In the genomic region with DNA sequence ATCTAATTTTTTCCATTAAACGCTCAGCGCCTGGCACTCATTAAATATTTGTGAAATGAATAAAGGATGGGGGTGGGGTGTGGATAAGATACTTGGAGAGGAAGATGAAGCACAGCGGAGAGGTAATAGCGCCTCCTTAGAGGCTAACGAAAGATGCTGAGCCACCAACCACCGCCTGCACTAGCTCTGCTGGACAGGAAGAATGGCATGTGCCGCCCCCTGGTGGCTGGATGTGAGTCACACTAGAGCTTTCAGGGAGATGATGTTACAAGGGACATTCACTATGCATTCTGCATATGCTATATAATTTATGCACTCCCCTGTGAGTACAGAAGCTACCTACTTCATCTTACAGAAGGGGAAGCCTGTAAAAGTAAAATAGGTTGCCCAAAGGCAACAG, we compare ENCODE assay signal across 8 mouse cellular contexts. TPM values are rescaled to one million over a fixed set of nuclear protein-coding genes. Genes with fewer than 3 reads are reported as not detected.
DNase-seq lines count a peak whose midpoint lies in the region; ATAC-seq and TF ChIP-seq lines count a peak whose summit lies in the region.

No protein-coding gene starts in this region.

- H3K4me1 ChIP-seq in forebrain, embryonic 10.5 days: peaks cover 37% of the 10 kb centered on the region
- H3K4me1 ChIP-seq in forebrain, embryonic 16.5 days (replicated peaks; ENCODE audit: control insufficient read depth, insufficient read depth, low read length): peaks cover 7% of the 10 kb centered on the region
- peaks cover 26% of the 10 kb centered on the region for H3K4me1 ChIP-seq in heart, embryonic 13.5 days
- peaks cover 14% of the 10 kb centered on the region; the same call in 1 of the 2 replicates for H3K4me1 ChIP-seq in spleen, adult 2 months (ENCODE audit: control insufficient read depth, insufficient read depth, insufficient read length)

- H3K27ac ChIP-seq in forebrain, embryonic 10.5 days: no peak overlapping the region
- H3K27ac ChIP-seq in forebrain, embryonic 16.5 days (ENCODE audit: low read length): no peak overlapping the region
- H3K27ac ChIP-seq in heart, embryonic 13.5 days (replicated peaks): no peak overlapping the region
- H3K27ac ChIP-seq in spleen, adult 2 months (ENCODE audit: insufficient read depth, low read length): no peak overlapping the region

- 9% methylated on average over 7 of the region's 7 CpGs for WGBS in forebrain, embryonic 10.5 days
- 6% methylated on average over 7 of the region's 7 CpGs for WGBS in forebrain, embryonic 16.5 days
- WGBS in heart, embryonic 13.5 days: 7% methylated on average over 7 of the region's 7 CpGs
- WGBS in spleen, adult 2 months: 6% methylated on average over 7 of the region's 7 CpGs

- no peak overlapping the region for H3K4me2 ChIP-seq in forebrain, embryonic 16.5 days (ENCODE audit: low read length)
- H3K4me2 ChIP-seq in heart, embryonic 13.5 days: peak overlapping the region; percentile 30

- DNase-seq in forebrain, embryonic 10.5 days (ENCODE audit: extremely low spot score, low spot score): peak; percentile 87
- peak; percentile 74 for DNase-seq in adipocyte (ENCODE audit: low spot score)
- DNase-seq in layer of hippocampus, postnatal 10 days (ENCODE audit: low spot score in 2 of 2): peak; percentile 88 to 91
- peak; percentile 64 to 90 for DNase-seq in spleen, adult 2 months (ENCODE audit: low read depth in 1 of 2, low spot score in 2 of 2)

- no peak for TF ChIP-seq POLR2A in spleen, adult 2 months (IDR thresholded peaks at IDR 0.05; ENCODE audit: low read depth, low read length)

- no peak overlapping the region for H3K4me3 ChIP-seq in forebrain, embryonic 10.5 days
- no peak overlapping the region for H3K4me3 ChIP-seq in forebrain, embryonic 16.5 days (replicated peaks; ENCODE audit: low read length)
- H3K4me3 ChIP-seq in heart, embryonic 13.5 days: no peak overlapping the region
- no peak overlapping the region for H3K4me3 ChIP-seq in spleen, adult 2 months (ENCODE audit: extremely low read depth, insufficient read depth, insufficient read length)

- peak; percentile 97 for TF ChIP-seq CTCF in spleen, adult 2 months (IDR thresholded peaks at IDR 0.05; ENCODE audit: extremely low read depth, insufficient read depth, insufficient read length, insufficient replicate concordance)

- no peaks in the 10 kb centered on the region for H3K9me3 ChIP-seq in forebrain, embryonic 10.5 days
- H3K9me3 ChIP-seq in forebrain, embryonic 16.5 days (ENCODE audit: control insufficient read depth, low read length): no peaks in the 10 kb centered on the region
- no peaks in the 10 kb centered on the region for H3K9me3 ChIP-seq in heart, embryonic 13.5 days

- no peaks in the 10 kb centered on the region for H3K36me3 ChIP-seq in forebrain, embryonic 10.5 days (replicated peaks)
- H3K36me3 ChIP-seq in forebrain, embryonic 16.5 days (ENCODE audit: control insufficient read depth, insufficient read depth): no peaks in the 10 kb centered on the region
- no peaks in the 10 kb centered on the region for H3K36me3 ChIP-seq in heart, embryonic 13.5 days
- no peaks in the 10 kb centered on the region for H3K36me3 ChIP-seq in spleen, adult 2 months (ENCODE audit: control insufficient read depth, insufficient read depth, low read length)

- H3K27me3 ChIP-seq in forebrain, embryonic 10.5 days (ENCODE audit: poor library complexity, severe bottlenecking): peaks cover 18% of the 10 kb centered on the region
- H3K27me3 ChIP-seq in forebrain, embryonic 16.5 days (replicated peaks; ENCODE audit: control insufficient read depth, insufficient read depth, low read length): no peaks in the 10 kb centered on the region
- no peaks in the 10 kb centered on the region for H3K27me3 ChIP-seq in heart, embryonic 13.5 days (replicated peaks)
- H3K27me3 ChIP-seq in spleen, adult 2 months (ENCODE audit: control insufficient read depth, insufficient read depth, low read length): no peaks in the 10 kb centered on the region

- ATAC-seq in forebrain, embryonic 16.5 days: no peak
- ATAC-seq in common myeloid progenitor, adult 5-6 weeks (replicated peaks; ENCODE audit: low read depth, poor library complexity, severe bottlenecking): peak; percentile 75
- no peak for ATAC-seq in heart, embryonic 13.5 days (ENCODE audit: extremely low read depth, insufficient number of reproducible peaks, low FRiP score, low TSS enrichment)
- ATAC-seq in megakaryocyte progenitor cell, adult 5-6 weeks (replicated peaks; ENCODE audit: poor library complexity): peak; percentile 78

- H3K9ac ChIP-seq in forebrain, embryonic 16.5 days (replicated peaks; ENCODE audit: low read depth, low read length): no peak overlapping the region
- H3K9ac ChIP-seq in heart, embryonic 13.5 days: no peak overlapping the region

RNA-seq across cellular contexts. Expression of gene Camk2g, which starts 4.9 kb away (rescaled TPM):
- 33.0 and 37.8 TPM in 2 replicates for polyA plus RNA-seq in forebrain, embryonic 10.5 days (2016; fragmentation: Nextera tagmentation; extraction: Ambion mirVana)
- polyA plus RNA-seq in forebrain, embryonic 16.5 days (2015; fragmentation: Nextera tagmentation; extraction: Ambion mirVana): 123 and 127 TPM in 2 replicates
- total RNA-seq in common myeloid progenitor, adult 5-6 weeks (2017): 46.7 and 57.4 TPM in 2 replicates
- 55.0 and 60.2 TPM in 2 replicates for polyA plus RNA-seq in heart, embryonic 13.5 days (2015; fragmentation: Nextera tagmentation; extraction: Ambion mirVana)
- total RNA-seq in layer of hippocampus, postnatal 10 days (2021): 100 to 1,000 TPM; 201 to 207 TPM
- 22.9 and 29.1 TPM in 2 replicates for total RNA-seq in megakaryocyte progenitor cell, adult 5-6 weeks (2015)
- total RNA-seq in megakaryocyte progenitor cell, adult 5-6 weeks (2017): 47.5 and 52.5 TPM in 2 replicates
- polyA plus RNA-seq in spleen, adult 2 months (2012; rRNA removed): 15.7 and 15.8 TPM in 2 replicates

RNA-seq across cellular contexts. Expression of gene Plau, which starts 37.7 kb away (rescaled TPM):
- polyA plus RNA-seq in forebrain, embryonic 10.5 days (2016; fragmentation: Nextera tagmentation; extraction: Ambion mirVana): 0.40 and 0.59 TPM in 2 replicates
- polyA plus RNA-seq in forebrain, embryonic 16.5 days (2015; fragmentation: Nextera tagmentation; extraction: Ambion mirVana): 0.33 and 0.50 TPM in 2 replicates
- total RNA-seq in common myeloid progenitor, adult 5-6 weeks (2017): 0.92 and 1.6 TPM in 2 replicates
- 1.4 and 2.3 TPM in 2 replicates for polyA plus RNA-seq in heart, embryonic 13.5 days (2015; fragmentation: Nextera tagmentation; extraction: Ambion mirVana)
- total RNA-seq in layer of hippocampus, postnatal 10 days (2021): 1 to 10 TPM; 4.3 to 4.6 TPM
- total RNA-seq in megakaryocyte progenitor cell, adult 5-6 weeks (2015): 3.4 TPM in 2 replicates
- total RNA-seq in megakaryocyte progenitor cell, adult 5-6 weeks (2017): 6.9 and 7.6 TPM in 2 replicates
- 1.0 and 1.2 TPM in 2 replicates for polyA plus RNA-seq in spleen, adult 2 months (2012; rRNA removed)

Comparison
In these comparisons a context has a peak if more than half of its experiments do, and no peak if none do; other contexts are left out.
1. ATAC-seq: peak in common myeloid progenitor, adult 5-6 weeks (single experiment) and megakaryocyte progenitor cell, adult 5-6 weeks (single experiment); none in forebrain, embryonic 16.5 days (single experiment) and heart, embryonic 13.5 days (single experiment).
2. Peak in every context shown above with its lines, with median percentiles within 50 percentile points of each other: DNase-seq.